In genomic region chr6:73071214-73071613, GRCm38 (mm10) we compare ENCODE assay signal across 23 mouse cellular contexts.
DNase-seq lines count a peak whose midpoint lies in the region; ATAC-seq and TF ChIP-seq lines count a peak whose summit lies in the region.
"Had no signal": no experiment of that assay in that cellular context is flagged by ENCODE, and none has a peak within 500 bp of the region (broad histone marks: within the 10 kb centered on the region; RNA-seq: fewer than 3 reads in every experiment).

No protein-coding gene starts in this region.

- 58% methylated on average over 3 of the region's 3 CpGs for WGBS in heart, embryonic 11.5 days (ENCODE audit: insufficient replicate concordance)
- WGBS in heart, embryonic 10.5 days, result 67% methylated on average over 3 of the region's 3 CpGs
- WGBS in heart, postnatal 0 days, result 56% methylated on average over 3 of the region's 3 CpGs
- WGBS in lung, embryonic 15.5 days, result 41% methylated on average over 3 of the region's 3 CpGs

- no peaks in the 10 kb centered on the region for H3K36me3 ChIP-seq in heart, embryonic 11.5 days (ENCODE audit: control insufficient read depth, insufficient read depth, low read length)
- H3K36me3 ChIP-seq in heart, embryonic 10.5 days, result no peaks in the 10 kb centered on the region
- no peaks in the 10 kb centered on the region for H3K36me3 ChIP-seq in heart, postnatal 0 days (replicated peaks; ENCODE audit: control insufficient read depth, insufficient read depth, low read length)
- no peaks in the 10 kb centered on the region for H3K36me3 ChIP-seq in lung, embryonic 15.5 days
- H3K36me3 ChIP-seq: hindbrain, embryonic 12.5 days; limb, embryonic 15.5 days; midbrain, embryonic 10.5 days; neural tube, embryonic 13.5 days had no signal

- DNase-seq in heart, embryonic 10.5 days (ENCODE audit: low spot score), result no peak
- no peak for DNase-seq in heart, postnatal 0 days (ENCODE audit: low spot score)
- DNase-seq in heart, postnatal 4 days, result no peak
- no peak for DNase-seq in lung, postnatal 14 days
- peak; percentile 63 for DNase-seq in yolk sac, embryonic 10.5 days (ENCODE audit: low spot score)
- DNase-seq: adrenal gland, postnatal 25 days; cerebellum, adult 9-10 months; layer of hippocampus, adult 9-11 months; lung, adult 2 months; retina, postnatal 1 day; right cerebral cortex, postnatal 25 days; spleen, adult 18-20 months had no signal

- no peak overlapping the region for H3K4me3 ChIP-seq in heart, embryonic 11.5 days (ENCODE audit: low read depth, low read length)
- no peak overlapping the region for H3K4me3 ChIP-seq in heart, embryonic 10.5 days
- H3K4me3 ChIP-seq in heart, postnatal 0 days (ENCODE audit: low read depth, low read length), result no peak overlapping the region
- no peak overlapping the region for H3K4me3 ChIP-seq in lung, embryonic 15.5 days
- H3K4me3 ChIP-seq: forebrain, embryonic 13.5 days; hindbrain, embryonic 12.5 days; left cerebral cortex, adult 2 months; limb, embryonic 15.5 days; midbrain, embryonic 10.5 days; myocyte; neural tube, embryonic 13.5 days had no signal

- H3K9me3 ChIP-seq in heart, embryonic 11.5 days (replicated peaks; ENCODE audit: control insufficient read depth, low read length), result no peaks in the 10 kb centered on the region
- H3K9me3 ChIP-seq in heart, embryonic 10.5 days, result no peaks in the 10 kb centered on the region
- H3K9me3 ChIP-seq in heart, postnatal 0 days (replicated peaks; ENCODE audit: control insufficient read depth, low read length), result no peaks in the 10 kb centered on the region
- no peaks in the 10 kb centered on the region for H3K9me3 ChIP-seq in lung, embryonic 15.5 days
- H3K9me3 ChIP-seq: forebrain, embryonic 13.5 days; hindbrain, embryonic 12.5 days; limb, embryonic 15.5 days; midbrain, embryonic 10.5 days; neural tube, embryonic 13.5 days had no signal

- H3K9ac ChIP-seq in heart, embryonic 11.5 days (ENCODE audit: low read depth, low read length), result no peak overlapping the region
- H3K9ac ChIP-seq in heart, postnatal 0 days (replicated peaks; ENCODE audit: low read depth, low read length), result no peak overlapping the region
- H3K9ac ChIP-seq in lung, embryonic 15.5 days, result no peak overlapping the region
- H3K9ac ChIP-seq: forebrain, embryonic 13.5 days; hindbrain, embryonic 12.5 days; limb, embryonic 15.5 days; neural tube, embryonic 13.5 days had no signal

- 0 out of 2 replicates have a peak overlapping the region, but pooled peaks have one; percentile 6 for H3K27ac ChIP-seq in heart, embryonic 11.5 days (ENCODE audit: low read depth, low read length)
- no peak overlapping the region for H3K27ac ChIP-seq in heart, embryonic 10.5 days
- peak overlapping the region; percentile 49 for H3K27ac ChIP-seq in heart, postnatal 0 days (ENCODE audit: low read depth)
- H3K27ac ChIP-seq in lung, embryonic 15.5 days, result peak overlapping the region; percentile 18
- H3K27ac ChIP-seq: forebrain, embryonic 13.5 days; hindbrain, embryonic 12.5 days; left cerebral cortex, adult 2 months; limb, embryonic 15.5 days; midbrain, embryonic 10.5 days; neural tube, embryonic 13.5 days had no signal

- H3K27me3 ChIP-seq in heart, embryonic 11.5 days (ENCODE audit: control insufficient read depth, insufficient read depth, low read length), result no peaks in the 10 kb centered on the region
- H3K27me3 ChIP-seq in heart, embryonic 10.5 days (ENCODE audit: insufficient read depth, poor library complexity, severe bottlenecking), result no peaks in the 10 kb centered on the region
- no peaks in the 10 kb centered on the region for H3K27me3 ChIP-seq in heart, postnatal 0 days (ENCODE audit: control insufficient read depth, insufficient read depth, low read length)
- no peaks in the 10 kb centered on the region for H3K27me3 ChIP-seq in lung, embryonic 15.5 days
- H3K27me3 ChIP-seq: forebrain, embryonic 13.5 days; hindbrain, embryonic 12.5 days; limb, embryonic 15.5 days; neural tube, embryonic 13.5 days had no signal

- ATAC-seq in heart, embryonic 11.5 days (replicated peaks; ENCODE audit: insufficient number of reproducible peaks, low FRiP score, low TSS enrichment), result no peak
- ATAC-seq in heart, postnatal 0 days (ENCODE audit: insufficient read depth, low read depth), result no peak
- no peak for ATAC-seq in lung, embryonic 15.5 days (ENCODE audit: borderline replicate concordance, extremely low read depth, low FRiP score, low TSS enrichment)
- ATAC-seq: CD4-positive, CD25-positive, alpha-beta regulatory T cell, adult 4 months; forebrain, embryonic 13.5 days; midbrain, embryonic 16.5 days had no signal

- H3K4me1 ChIP-seq in heart, embryonic 11.5 days (ENCODE audit: control insufficient read depth, insufficient read depth, low read length), result no peaks in the 10 kb centered on the region
- H3K4me1 ChIP-seq in heart, embryonic 10.5 days, result no peaks in the 10 kb centered on the region
- H3K4me1 ChIP-seq in heart, postnatal 0 days (ENCODE audit: control insufficient read depth, insufficient read depth), result no peaks in the 10 kb centered on the region
- 0 out of 2 replicates have a peak, but pooled peaks cover 4% of the 10 kb centered on the region for H3K4me1 ChIP-seq in lung, embryonic 15.5 days
- H3K4me1 ChIP-seq: forebrain, embryonic 13.5 days; hindbrain, embryonic 12.5 days; limb, embryonic 15.5 days; midbrain, embryonic 10.5 days; neural tube, embryonic 13.5 days had no signal

- no peak overlapping the region for H3K4me2 ChIP-seq in heart, embryonic 11.5 days
- H3K4me2 ChIP-seq in heart, postnatal 0 days (ENCODE audit: low read depth, low read length), result no peak overlapping the region
- H3K4me2 ChIP-seq in lung, embryonic 15.5 days, result no peak overlapping the region
- H3K4me2 ChIP-seq: forebrain, embryonic 13.5 days; hindbrain, embryonic 12.5 days; limb, embryonic 15.5 days; neural tube, embryonic 13.5 days had no signal

- no peak for TF ChIP-seq EP300 in heart, postnatal 0 days (IDR thresholded peaks at IDR 0.05; ENCODE audit: low read depth)

- no peak for TF ChIP-seq CTCF in heart, postnatal 0 days (IDR thresholded peaks at IDR 0.05; ENCODE audit: low read depth)
